Mouse (Mus musculus) MEL (cell line): ENCODE measurements around the gene Slc30a3.

ENCODE experiments used
- CTCF ChIP-seq, 3 experiments: IDR thresholded peaks in 2 of 3; conservative IDR thresholded peaks in 1 of 3; 2 replicates each; pipeline ENCODE4 v1.5.1; 2011 to 2012; ENCODE audit warnings: low read length in 3 of 3, low read depth in 2 of 3, mild to moderate bottlenecking in 2 of 3, improper control_type of control experiment in 1 of 3, inconsistent platforms in 1 of 3, mixed read lengths in 1 of 3, moderate library complexity in 1 of 3; ENCODE audit not compliant: control insufficient read depth in 1 of 3, insufficient read depth in 1 of 3, poor library complexity in 1 of 3, severe bottlenecking in 1 of 3
- GATA1 ChIP-seq: IDR thresholded peaks from 2 replicates; pipeline ENCODE4 v1.6.1; 2011; ENCODE audit warnings: low read depth, low read length, improper control_type of control experiment
- MAZ ChIP-seq: IDR thresholded peaks from 2 replicates; pipeline ENCODE4 v1.6.1; 2012; ENCODE audit warnings: low read depth, mild to moderate bottlenecking, inconsistent platforms, low read length, improper control_type of control experiment
- MEF2A ChIP-seq: IDR thresholded peaks from 2 replicates; pipeline ENCODE4 v1.6.1; 2014; ENCODE audit warnings: low read depth, mild to moderate bottlenecking, inconsistent platforms, low read length, improper control_type of control experiment; ENCODE audit not compliant: poor library complexity, insufficient replicate concordance, severe bottlenecking; ENCODE audit errors: extremely low read depth
- POLR2A ChIP-seq, 2 experiments: IDR thresholded peaks; 2 replicates each; pipeline ENCODE4 v1.6.1; 2011 to 2012; ENCODE audit warnings: low read length in 2 of 2, mild to moderate bottlenecking in 2 of 2, control low read depth in 1 of 2, improper control_type of control experiment in 1 of 2, low read depth in 1 of 2, moderate library complexity in 1 of 2; ENCODE audit not compliant: control insufficient read depth in 1 of 2, insufficient read depth in 1 of 2, poor library complexity in 1 of 2
- RAD21 ChIP-seq: IDR thresholded peaks from 2 replicates; pipeline ENCODE4 v1.6.1; 2011; ENCODE audit warnings: mild to moderate bottlenecking, low read depth, low read length, improper control_type of control experiment
- SIN3A ChIP-seq: IDR thresholded peaks from 2 replicates; pipeline ENCODE4 v1.6.1; 2012; ENCODE audit warnings: low read length, improper control_type of control experiment, inconsistent platforms
- ZKSCAN1 ChIP-seq: IDR thresholded peaks from 2 replicates; pipeline ENCODE4 v1.6.1; 2012; ENCODE audit warnings: low read depth, mild to moderate bottlenecking, inconsistent platforms, low read length, improper control_type of control experiment, moderate library complexity

DNA sequence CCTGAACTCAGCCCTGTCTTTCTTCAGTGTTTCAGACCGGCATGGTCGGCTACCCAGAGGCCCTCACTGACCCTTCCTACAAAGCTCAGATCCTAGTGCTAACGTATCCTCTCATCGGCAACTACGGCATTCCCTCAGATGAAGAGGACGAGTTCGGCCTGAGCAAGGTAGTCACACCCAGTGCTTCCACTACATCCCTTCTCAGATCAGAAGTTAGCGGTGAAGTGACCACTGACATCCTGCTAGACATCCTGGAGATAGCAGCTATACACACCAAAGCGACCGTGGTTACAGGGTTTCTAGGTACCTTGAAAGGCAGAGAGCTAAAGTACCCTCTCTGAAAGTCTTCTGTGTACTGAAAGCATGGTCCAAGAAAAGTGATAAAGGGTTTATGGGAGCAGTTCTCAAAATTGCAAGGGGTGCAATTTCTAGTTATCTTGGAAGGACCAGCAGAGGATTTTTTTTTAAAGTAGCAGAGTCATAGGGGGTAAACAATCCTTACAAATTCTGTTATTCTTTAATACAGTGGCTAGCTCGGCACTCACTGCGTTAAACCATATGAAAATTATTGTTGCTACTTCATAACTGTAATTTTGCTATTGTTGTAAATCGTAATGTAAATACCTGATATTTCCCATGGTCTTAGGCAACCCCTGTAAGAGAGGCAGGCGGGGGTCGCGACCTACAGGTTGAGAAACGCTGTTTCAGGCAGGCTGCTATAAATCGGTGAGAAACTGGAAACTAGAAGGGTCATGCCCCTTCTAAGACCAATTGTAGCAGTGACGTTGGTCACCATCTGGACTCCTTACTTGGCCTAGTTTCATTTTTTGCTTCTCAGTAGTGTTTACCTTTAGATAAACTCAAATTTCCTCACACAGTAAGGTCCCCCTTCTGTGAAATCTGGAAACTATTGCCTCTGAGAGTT, 52.6 kb downstream of the Slc30a3 start:
- TF ChIP-seq MEF2A: no peak
- TF ChIP-seq RAD21: no peak
- no peak for TF ChIP-seq CTCF (IDR thresholded peaks at IDR 0.05 in 2 of 3, conservative IDR thresholded peaks at IDR 0.05 in 1 of 3; ENCODE audit: control insufficient read depth in 1 of 3, insufficient read depth in 1 of 3, low read depth in 2 of 3, low read length in 3 of 3, poor library complexity in 1 of 3, severe bottlenecking in 1 of 3)
- TF ChIP-seq POLR2A (IDR thresholded peaks at IDR 0.05; ENCODE audit: control insufficient read depth in 1 of 2, insufficient read depth in 1 of 2, low read depth in 1 of 2, low read length in 2 of 2, poor library complexity in 1 of 2): no peak
- TF ChIP-seq MAZ: no peak
- peak; percentile 59 for TF ChIP-seq SIN3A
- no peak for TF ChIP-seq ZKSCAN1
- peak; percentile 52 for TF ChIP-seq GATA1
